Mouse (Mus musculus) skeletal muscle tissue, adult 2 months (tissue): Measurements from ENCODE around the gene Otulin.

ENCODE experiments used
- DNase-seq: peaks from one replicate; pipeline ENCODE4 v3.0.0-alpha.2; 2012; ENCODE audit warnings: low read depth, low spot score

Otulin gene

DNA sequence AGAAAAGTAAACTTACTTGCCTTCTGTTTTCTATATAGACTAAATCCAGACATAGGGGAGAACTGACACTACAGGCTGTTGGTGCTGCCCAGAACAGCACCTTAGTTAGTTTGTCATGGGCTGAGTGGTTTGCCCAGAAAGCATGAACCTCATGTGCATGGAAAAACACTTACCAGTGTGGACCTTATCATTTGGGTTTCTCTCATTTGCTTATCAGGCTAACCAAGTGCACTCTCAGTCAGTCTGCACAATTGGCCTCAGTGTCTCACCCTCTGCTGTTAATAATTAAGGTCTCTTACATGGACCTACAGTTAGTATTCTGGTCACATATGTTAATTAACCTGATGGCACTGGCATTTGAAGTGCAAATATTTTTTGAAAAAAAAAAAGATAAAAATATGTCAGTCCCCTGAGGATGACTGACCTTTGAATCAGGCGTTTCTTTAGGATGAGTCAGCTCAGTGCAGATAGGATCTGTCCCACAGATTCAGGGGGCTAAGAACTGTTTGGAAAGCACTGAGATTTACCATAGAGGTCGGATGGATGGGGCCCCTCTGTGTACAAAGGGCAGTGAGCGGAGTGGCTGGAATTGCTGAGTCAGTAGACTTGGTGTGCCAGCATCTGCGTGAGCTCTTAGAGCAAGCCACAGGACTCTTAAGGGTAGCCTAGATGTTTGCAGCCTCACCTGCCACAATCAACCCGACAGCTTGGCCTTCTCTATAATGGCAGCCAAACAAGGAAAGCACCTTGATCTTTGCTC lies 124.2 kb downstream of the Otulin start:
- no peak for DNase-seq

DNA sequence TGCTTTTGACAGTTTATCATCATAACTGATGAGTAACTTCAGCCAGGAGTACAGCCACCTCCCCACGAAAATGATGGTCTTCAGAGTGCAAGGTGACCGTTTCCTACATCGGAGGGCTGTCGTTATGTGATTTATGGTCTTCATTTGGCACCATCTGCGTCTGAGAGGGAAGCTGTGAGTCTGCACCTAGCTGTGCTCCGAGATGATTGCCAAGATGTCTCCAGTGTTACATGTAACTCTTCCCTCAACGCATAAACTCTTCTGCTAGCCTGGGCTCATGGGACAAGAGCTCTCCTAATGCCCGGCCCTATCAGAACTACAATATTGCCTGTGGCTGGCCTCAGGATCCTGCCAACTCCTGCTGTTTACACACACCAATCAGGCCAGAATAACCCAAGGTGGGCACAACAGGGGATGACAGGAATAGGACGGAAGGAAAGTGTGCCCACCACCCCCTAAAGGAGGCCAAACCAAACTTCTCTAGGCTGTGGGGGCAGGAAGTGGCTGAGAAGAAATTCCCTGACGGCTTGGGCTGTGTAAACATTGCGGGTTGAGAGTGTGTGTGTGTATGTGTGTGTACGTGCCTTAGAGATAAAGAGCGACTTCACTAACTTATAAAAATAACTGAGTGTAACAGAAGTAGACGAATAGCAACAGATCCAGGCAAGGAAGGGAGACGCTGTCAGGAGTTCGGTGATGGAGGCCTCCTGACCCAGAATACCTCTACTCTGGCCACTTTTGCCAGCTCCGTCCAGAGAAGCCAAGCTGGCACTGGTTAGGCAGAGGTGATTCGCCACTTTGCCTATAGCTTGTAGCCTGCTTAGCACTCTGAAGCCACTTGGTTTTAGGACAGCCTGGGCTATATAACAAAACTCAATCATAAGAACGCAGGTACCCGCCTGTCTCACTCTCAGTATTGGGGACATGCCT lies 126.4 kb downstream of the Otulin start:
- peak; percentile 68 for DNase-seq

DNA sequence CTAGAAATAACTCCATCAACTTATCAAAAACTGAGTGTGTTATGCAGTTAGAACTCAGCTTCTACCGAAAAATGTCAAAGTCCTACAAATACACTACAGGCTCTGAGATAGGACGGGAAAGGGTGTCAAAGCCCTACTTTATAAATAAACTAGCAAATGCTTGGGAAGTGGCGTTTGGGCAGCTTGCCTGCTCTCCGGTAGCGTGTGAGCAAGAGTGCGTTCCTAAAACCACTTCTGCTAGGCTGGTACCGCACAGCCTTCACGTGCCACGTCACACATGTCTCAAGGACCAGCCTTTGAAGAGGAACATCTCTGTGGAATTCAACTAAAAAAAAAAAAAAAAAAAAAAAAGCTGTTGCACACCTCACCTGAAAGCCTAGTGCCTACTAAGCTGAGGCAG lies 127.3 kb downstream of the Otulin start:
- no peak for DNase-seq

DNA sequence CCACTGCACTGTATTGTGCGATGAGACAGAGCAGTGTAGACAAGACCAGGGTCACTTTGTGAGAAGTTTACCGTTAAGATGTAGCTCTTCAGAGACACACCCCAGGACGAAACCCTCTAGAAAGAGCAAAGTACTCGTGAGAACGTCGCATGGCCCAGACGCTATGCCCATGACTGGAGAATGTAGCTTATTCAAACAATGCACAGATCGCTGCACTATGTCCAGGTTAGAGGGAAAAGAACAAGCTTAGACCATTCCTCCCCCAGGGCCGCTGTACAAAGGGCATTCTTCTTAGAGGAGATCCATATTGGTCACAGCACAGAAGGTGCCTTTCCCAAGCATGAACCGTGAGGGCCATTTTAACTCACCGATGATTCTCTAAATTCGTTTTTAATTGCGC lies 128.2 kb downstream of the Otulin start:
- DNase-seq: no peak

DNA sequence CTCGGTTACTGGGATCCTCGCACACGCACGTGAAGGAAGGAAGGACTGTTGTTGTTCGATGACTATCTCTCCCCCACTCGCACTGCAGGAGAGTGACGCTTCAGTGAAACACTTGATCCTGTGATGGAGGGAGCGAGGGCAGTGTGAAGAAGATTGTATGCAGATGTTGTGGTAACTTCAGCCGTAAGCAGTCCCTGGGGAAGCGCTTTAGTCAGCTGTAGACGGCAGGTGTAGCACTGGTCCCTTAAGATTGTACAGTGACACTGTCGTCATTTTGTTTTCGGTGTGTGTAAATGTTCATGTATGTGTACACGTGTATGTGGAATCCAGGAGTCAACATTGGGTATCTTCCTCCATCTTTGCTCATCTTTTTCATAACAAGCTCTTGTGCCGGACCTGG lies 130.1 kb downstream of the Otulin start:
- no peak for DNase-seq

DNA sequence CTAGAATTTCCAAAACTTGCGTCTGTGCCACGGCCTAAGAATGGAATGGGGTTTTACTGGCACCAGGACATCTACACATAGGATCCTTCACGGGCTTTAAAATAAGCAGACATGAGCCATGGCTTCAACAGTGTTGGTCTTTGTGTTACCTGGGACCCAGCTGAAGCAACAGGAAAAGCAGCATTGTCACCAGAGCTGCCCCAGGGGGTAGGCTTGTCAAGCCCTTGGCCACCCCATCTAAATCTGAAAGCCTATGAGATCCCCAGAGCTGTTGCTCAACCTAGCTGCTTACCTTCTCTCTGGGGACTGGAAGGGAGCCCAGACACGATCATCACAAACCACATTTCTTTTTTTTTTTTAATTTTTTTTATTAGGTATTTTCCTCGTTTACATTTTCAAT lies 132.4 kb downstream of the Otulin start:
- DNase-seq: no peak

DNA sequence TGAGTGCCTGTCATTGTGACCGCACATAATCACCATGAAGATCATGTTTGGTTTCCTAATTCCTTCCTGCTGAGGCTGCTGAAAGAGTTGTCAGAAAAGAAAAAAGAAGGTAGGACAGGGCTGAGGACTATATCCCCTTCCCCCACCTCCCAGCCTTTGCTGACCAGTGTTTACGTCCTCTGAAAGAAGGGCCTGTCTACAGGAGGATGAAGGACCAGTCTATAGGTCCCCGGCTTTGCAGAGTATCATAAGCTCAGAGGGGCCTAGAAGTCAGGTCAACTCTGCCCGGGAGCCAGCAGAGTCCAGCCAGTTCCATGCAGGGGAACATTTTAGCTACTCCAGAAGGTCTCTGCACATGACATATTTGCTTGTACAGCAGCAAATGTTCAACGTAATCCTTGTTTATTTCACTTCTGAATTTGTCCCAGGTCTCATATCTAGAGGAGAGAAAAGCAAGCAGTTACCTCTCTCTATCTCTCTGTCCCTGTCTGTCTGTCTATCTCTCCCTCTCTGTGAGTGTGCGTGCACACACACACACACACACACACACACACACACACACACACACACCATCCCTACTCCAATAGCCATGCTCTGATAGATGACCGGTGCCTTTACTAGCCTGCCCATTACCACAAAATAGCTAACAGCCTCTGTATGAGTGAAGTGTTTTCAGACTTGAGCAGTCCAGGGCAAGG lies 133.0 kb downstream of the Otulin start:
- no peak for DNase-seq

DNA sequence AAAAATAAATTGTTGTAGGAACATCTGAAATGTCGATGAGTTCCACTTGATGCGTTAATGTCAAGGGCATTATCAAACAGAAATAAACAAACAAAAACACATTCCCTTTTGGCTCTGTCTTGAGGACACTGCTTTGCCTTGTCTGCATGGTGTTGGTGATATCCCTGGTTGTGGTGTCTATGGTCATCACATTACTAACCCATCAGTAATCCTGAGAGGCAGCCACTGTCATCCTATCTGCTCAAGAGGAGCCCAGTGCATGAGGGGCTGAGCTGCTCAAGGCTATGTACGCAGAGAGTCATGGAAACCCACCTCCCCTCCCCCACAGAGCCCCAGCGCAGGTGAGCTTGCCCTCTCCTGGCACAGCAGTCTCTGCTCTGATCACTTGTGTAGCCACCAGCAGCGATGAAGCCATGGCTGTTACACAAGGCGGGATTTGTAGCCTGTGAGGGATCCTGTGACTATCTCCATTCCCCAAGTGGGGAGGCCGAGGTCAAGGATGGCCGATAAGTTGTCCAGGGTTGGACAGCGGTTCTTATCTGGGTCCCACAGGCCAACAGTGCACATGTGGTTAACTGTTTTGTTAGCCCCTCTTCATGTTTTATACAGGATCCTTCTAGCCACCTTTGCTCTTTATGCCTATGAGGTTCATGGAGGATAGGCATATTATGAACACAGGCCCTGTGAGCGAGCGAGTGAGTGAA lies 133.7 kb downstream of the Otulin start:
- no peak for DNase-seq

DNA sequence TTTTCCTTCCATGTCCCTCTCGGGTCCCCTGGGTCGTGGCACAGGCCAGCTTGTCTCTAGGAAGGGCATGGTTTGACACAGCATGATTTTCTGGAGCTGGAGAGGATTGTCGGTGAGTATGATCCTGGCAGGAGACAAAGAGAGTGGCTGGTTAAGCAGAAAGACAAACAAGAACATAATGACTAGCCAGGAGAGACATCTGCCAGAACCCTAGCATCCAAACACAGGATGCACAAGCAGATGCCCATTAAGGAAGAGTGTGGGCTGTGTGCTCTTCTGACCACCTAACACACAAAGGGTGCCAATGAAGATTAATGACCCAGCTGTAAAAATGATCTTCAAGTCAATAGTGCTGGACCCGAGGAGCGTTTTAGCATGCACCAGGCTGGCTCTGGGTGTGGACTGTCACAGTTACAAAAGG lies 134.5 kb downstream of the Otulin start:
- no peak for DNase-seq

DNA sequence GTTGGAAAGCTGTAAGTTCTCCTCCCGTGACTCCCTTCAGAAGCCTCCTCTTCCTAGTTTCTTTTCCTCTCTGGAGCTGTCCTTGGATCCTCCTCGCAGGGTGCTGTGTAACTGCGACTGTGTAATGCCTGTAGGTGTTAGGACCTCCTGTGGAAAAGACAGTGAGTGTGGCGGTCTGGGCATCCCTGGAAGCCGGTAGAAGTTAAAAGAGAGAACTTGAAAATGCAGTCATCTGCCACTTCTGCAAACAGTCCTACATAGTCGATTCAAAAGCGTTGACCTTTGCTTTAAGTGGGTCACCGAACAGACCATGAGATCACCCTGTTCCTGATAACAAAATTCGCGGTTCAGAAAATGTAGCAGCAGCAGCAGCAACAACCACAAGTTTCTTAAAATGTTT lies 137.0 kb downstream of the Otulin start:
- DNase-seq: no peak

DNA sequence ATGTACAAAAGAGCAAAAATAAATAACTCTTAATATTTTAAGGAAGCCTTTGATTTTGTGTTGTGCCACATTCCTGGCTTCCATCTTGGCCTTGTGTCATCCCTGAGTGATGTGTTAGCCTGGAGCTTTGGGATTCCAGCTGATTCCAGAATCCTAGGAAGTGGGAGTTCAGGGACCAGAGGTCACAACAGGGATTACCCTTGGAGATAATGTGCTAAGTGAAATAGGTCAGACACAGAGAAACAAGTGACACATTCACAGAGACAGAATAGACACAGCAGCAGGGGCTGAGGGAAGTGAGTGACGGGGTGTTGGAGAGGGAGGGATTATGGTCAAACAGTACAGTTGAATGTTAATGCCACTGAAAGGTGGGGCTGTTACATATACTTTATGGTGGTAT lies 137.8 kb downstream of the Otulin start:
- DNase-seq: no peak
